Mouse (Mus musculus): ENCODE results near the gene Palm3.
"Not testable (repeated sequence)": the region's sequence is repeated elsewhere in the genome, so short reads cannot be mapped to it uniquely, and the experiment has no call there.

The Palm3 gene

DNA sequence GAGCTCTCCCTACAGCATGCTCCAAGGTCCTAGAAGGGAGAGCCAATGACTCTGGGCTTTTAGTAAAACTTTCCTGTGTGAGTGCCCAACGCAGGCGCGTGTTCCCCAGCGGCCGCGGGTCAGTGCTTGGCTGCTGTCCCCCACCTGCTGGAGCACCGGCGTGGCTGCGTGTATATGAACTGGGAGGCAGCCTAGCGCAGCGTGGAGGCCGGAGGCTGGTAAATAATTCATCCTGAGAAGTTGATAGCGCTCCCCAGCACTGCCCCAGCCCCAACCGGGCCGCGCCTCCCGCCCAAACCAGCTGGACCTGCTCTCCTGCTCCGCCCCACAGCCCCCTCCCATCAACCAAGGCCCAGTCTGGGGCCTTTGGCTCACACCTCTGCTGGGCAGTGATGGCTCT lies at the start of gene Palm3:
TSS of gene Palm3 (plus strand) at position 376 of the 400 bp plus-strand sequence.
- DNase-seq (ENCODE audit: low spot score) = no peak

DNA sequence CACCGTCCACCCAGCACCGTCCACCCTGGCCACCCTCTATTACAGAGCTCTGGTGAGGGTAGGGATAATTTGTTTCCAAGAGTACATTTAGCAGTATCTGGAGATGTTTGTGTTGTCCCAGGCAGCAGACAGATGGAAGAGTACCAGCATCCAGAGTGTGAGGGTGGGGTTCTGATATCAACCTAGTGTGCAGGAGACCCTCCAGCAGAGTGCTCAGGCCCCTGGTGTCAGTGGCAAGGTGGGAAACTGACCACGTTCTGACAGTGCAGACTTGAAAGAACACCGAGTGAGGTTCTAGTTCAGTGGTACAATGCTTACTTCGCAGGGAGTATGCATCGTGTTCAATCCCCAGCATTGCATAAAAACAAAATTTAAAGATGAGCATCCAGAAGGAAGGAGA lies 49.6 kb upstream of the Palm3 start:
- no peak for DNase-seq (ENCODE audit: low spot score)

DNA sequence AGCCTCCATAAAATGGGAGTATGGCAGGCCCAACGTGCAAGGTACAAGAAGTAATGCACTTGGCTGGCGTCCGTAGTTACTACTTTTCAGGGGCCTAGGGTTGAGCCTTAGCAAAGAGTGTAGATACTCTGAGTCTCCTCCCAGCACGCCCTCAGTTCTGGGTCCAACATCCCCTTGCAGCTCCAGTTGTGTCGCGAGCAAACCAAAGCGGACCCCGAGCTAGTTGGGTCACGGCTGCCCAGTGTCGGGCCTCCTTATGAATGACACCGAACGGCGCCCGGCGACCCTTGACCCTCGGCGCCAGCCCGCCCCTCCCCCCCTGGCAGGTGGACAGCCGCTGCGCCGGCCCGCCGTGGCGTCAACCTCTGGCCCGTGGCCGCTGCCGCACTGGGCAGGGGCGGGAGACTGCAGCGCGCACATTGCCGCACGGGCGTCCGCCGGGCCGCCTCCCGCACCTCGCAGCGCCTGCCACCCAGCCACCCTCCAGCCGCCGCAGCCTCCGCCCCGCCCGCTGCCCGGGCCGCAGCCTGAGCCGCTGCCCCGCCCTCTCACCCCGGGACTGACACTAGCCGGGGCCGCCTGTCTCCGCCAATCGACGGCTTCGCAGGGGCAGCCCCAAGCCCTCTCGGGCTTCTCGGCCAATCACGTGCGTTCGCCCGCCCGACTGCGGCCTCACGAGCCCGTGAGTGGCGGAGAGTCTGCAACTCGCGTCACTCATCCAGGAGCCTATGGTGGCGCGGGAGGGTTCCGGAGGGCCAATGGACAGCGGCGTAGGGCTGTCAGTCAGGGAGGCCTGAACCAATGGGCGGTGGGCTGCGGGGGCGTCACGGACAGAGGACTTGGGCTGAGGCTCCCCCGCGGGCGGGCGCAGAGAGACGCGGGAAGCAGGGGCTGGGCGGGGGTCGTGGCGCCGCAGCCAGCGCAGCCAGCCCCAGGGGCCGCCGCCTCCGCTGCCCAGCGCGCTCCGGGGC lies 48.8 kb upstream of the Palm3 start, which contains the start of gene Prkaca:
TSS of gene Prkaca (plus strand) at position 844 of the 971 bp plus-strand sequence.
- peak; percentile 99 for DNase-seq (ENCODE audit: low spot score)

DNA sequence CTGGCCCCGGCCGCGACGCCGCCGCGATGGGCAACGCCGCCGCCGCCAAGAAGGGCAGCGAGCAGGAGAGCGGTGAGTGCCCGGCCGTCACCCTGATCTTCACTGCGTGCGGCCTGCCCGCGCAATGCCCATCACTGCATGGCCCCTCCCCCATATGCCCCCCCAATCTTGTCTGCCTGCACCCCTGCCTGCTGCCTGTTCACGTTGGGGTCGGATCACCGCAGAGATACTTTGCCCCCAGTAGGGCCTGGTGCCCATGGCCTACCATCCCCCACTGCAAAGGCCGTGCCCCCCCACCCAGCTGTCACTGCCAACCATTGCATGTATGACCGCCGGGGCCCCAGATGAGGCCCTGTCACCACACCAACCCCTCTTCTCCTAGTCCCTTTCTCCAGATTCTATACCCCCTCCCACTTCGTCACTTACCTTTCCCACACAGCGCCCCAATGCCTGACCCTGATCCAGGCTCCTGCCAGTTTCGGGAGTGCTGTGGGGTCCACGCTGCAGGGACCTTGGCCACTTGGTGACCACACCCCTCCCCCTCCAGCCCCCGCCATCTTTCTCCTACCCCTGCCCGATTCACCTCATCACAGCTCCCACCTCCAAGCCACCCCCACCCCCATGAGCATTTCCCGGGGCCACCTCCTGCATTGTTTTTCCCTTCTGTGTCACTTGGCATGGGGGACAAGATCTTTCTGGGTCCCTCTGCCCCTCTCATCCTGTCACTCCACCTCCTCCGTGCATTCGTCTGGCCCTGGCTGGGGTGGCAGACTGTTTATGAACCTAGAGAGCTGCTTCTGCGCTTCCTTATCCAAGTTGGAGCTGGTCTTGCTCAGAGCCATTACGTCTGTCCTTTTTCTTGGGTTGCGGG lies 47.9 kb upstream of the Palm3 start:
- DNase-seq (ENCODE audit: low spot score) = no peak

DNA sequence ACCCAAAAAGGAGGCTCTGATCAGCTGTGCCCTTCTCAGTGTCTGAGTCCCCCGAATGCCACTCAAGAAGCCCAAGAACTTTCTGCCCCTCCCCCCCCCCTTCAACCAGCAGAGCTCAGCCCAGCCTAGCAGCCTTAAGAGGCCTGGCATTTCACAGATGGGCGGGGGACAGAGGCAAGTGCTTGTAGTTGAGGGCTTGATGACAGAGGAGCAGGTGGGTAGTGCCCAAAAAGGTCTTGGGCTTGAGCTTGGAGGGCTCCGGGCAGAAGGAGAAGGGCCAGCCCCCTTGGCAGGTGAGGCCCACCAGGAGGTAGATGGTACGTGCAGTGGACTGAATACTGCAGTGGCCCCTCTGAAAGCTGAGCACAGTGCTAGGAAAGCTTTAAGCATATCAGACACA lies 46.8 kb upstream of the Palm3 start:
- DNase-seq (ENCODE audit: low spot score) = no peak

DNA sequence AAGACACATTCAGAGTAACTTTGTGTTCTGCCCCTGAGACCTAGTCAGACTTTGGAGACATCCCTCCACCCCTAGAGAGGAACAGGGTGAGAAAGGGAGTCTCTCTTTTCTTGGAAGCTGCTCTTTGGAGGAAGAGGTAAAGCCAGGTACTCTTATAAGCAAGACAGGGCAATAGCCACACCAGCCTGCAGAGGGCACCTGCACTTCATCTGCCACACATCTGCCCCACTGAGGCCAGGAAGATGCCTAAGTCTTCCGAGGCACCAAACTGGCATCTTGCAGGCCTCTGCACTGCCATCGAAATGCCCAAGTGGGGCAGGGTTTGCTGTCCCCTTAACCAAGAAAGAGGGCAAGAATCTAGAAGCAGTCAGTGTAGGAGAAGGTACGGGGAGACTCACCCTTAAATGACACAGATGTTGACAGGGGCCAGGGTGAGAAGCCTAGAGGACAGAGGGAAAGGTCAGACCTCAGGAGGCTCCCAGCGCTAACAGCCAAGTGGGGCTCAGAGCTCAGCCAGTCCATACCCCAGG lies 45.1 kb upstream of the Palm3 start:
- no peak for DNase-seq (ENCODE audit: low spot score)

DNA sequence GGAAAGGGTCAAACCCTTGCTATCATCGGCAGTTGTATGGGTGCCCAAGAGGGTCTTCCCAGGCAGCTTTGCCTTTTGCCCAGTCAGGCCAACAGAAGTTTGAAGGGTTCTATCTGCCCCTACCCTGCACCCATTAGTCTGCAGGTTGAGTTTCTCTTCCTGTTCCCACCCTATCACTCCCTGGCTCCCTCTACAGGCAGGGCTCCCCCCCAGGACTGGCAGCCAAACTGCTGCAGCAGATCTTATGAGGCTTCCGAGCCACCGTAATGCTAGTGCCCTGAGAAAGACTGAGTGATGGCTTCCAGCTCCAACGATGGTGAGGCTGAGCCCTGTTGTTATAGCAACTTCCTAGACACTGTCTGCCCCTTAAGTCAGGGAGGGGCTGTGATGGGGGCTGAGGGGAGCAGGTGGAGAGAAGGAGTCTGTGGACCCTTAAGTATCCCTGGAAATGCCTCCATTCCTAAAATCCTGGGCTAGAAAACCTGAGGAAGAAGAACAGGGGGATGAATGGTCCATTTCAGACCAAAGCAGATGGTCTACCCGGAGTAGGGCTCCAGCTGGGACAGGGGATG lies 44.4 kb upstream of the Palm3 start:
- no peak for DNase-seq (ENCODE audit: low spot score)

DNA sequence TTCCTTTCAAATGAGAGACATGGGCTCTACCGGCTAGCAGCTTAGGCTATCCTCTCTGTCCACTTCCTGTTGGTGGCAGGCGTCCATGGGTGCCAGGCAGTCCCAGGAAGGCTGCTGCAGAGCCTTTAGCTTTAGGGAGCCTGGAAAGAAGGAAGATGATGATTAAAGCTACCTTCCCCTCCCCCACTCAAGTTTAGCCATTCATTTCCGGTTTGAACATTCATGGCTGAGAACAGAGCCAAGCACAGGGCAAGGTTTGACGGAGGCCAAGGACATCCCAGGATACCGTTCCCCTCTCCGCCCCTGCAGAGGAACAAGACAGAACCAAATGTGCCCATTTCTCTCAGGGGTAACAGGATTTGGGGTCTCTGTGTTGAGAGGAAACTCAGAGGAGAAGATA lies 43.6 kb upstream of the Palm3 start:
- no peak for DNase-seq (ENCODE audit: low spot score)

DNA sequence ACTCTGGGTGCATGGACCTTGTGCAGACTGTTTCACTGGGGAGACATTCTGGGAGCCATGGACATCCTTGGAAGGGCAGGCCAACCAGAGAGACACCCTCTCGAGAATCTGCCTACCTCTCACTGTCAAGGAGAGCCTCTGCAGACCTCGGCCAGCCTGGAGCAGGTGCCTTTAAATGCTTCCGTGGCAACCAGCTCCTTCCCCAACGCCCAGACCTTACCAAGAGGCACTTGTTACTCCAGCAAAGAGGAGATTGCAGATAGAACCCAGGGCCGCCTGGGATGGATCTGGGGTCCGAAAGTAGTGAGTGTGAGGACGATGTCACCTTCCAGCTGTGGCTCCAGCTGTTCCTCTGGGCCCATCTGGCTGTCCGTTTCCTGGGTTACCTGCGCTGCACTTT lies 43.1 kb upstream of the Palm3 start:
- no peak for DNase-seq (ENCODE audit: low spot score)

DNA sequence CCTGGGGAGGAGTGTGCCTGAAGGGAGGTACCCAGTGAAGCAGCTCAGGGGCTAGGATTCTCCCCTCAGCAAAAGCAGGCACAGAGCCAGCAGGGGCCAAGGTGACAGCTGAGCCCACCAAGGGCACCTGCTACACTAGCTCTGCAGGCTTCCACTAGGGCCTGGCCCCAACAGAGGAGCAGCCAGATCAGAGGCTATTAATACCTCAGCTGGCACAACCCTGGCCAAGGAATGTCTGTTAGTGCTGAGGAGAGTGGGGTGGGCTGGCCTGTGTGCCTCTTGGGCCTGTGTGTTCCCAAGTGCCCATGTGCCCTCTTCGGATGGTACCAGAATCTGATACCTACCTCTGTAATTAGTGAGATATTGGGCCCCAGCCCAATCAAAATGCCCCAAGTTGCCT lies 41.0 kb upstream of the Palm3 start:
- DNase-seq (ENCODE audit: low spot score) = no peak

DNA sequence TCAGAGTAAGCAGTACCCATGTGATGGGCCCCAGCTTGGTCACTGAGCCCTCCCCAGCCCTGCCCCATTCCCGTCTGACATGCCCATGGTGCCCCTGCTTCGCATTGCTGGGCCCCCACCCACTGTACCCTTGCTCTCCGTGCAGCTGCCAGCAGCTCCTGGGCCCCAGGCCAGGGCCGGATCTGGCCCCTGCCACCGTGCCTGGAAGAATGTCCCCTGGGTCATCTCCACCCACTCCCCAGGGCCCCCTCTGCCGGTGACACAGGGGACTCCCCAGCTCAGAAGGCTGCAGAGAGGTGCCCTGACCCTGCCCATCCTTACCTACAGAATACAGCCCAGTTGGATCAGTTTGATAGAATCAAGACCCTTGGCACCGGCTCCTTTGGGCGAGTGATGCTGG lies 40.4 kb upstream of the Palm3 start:
- DNase-seq (ENCODE audit: low spot score) = no peak

DNA sequence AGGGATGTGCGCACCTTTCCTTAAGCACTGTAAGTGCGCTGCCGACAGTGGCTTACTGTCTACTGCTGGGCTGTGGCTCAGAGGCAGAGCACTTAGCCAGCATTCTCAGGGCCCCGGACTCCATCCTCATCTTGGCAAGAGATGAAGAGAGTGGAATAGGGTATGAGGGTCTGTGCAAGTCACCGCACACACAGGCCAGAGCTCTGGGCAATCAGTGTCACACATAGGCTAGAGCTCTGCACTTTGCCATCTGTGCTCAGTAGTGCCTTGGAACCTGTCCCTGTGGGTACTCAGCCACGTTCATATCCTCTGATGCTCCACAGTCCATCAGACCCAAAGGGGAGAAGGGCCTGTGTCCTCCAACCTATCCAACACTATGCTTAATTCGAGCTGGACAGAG lies 39.7 kb upstream of the Palm3 start:
- DNase-seq (ENCODE audit: low spot score) = no peak

DNA sequence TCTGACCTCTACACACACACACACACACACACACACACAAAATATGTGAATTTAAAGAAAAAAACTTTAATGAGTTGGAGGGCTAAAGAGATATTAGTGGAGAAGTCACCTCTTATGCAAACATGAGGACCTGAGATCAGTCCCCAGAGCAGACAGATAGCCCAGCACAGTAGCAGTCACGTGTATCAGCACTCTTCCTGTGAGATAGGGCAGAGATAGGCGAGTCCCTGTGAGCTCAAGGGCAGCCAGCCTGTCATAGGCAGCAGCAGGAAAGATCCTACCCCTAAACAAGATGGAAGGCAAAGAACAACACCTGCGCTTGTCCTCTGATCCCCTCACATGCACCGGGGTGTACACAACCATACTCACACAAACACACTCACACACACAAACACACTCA lies 38.8 kb upstream of the Palm3 start:
- DNase-seq (ENCODE audit: low spot score) = no peak

DNA sequence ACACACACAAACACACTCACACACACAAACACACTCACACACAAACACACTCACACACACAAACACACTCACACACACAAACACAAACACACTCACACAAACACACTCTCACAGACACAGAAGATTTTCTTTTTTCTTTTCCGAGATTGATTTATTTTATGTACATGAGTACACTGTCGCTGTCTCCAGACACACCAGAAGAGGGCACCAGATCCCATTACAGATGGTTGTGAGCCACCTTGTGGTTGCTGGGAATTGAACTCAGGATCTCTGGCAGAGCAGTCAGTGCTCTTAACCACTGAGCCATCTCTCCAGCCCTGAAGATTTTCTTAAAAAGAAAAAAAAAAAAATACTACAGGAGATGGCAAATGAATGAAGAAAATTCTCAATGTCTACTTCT lies 38.0 kb upstream of the Palm3 start:
- not testable (repeated sequence) for DNase-seq (ENCODE audit: low spot score)

DNA sequence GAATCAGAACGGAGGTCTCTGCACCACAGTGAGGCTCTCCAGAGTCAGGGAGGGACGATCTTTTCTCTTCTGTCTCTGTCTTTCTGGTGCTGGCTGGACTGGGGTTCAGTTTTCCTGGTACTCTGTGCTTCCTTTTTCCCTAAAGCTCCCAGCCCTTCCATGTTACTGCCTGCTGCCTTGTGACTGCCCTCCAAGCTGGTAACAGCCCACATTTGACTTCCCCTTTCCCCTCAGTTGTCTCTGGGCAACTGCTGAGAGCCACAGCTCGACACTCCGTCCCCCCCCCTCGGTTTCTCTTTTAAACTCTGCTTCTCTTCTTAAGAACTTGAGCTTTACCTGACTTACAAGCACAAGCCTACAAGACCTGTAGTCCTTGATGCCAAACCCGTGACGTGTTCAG lies 32.0 kb upstream of the Palm3 start:
- no peak for DNase-seq (ENCODE audit: low spot score)

DNA sequence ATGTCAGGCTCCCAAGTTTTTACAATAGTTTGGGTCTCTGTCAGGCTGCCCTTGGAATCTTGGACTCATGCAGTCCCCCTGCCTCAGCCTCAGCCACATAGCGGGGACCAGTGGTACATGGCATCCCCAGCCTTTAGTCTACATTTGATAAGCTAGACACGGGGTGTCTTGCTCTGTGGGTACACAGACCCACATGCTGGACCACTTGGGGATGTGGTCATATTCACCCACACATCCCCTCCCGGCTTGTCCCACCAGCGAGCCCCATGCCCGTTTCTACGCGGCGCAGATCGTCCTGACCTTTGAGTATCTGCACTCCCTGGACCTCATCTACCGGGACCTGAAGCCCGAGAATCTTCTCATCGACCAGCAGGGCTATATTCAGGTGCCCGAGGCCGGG lies 31.1 kb upstream of the Palm3 start:
- DNase-seq (ENCODE audit: low spot score) = no peak

DNA sequence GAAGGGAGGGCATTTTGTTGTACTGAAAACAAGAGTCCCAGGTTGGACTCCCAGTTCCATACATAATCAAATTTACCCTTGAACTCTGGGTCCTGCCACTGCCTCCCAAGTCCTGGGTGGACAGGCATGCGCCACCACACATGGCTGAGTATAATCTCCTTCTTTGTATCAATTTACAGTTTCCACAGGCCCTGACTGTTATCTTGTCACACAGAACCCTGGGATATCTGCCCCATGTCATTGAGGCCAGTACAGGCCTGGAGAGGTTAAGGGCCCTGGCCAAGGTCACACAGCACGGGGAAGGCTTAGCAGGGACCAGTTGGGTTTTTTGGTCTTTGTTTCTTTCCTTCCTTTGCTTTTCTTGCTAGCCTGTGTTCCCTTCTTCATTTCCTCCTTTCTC lies 28.8 kb upstream of the Palm3 start:
- no peak for DNase-seq (ENCODE audit: low spot score)

DNA sequence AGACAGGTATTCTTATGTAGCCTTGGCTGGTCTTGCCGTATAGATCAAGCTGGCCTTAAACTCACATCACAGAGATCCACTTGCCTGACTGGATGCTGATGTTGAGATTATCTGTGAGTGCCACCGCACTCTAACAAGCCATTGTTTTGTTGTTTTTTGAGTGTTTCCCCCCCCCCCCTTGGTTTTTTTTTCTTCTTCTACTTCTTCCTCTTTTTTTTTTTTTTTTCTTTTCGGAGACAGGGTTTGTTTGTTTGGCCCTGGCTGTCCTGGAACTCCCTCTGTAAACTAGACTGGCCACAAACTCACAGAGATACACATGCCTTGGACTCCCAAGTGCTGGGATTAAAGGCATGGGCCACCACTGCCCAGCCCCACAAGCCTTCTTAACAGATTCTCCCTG lies 27.2 kb upstream of the Palm3 start:
- DNase-seq (ENCODE audit: low spot score) = no peak

DNA sequence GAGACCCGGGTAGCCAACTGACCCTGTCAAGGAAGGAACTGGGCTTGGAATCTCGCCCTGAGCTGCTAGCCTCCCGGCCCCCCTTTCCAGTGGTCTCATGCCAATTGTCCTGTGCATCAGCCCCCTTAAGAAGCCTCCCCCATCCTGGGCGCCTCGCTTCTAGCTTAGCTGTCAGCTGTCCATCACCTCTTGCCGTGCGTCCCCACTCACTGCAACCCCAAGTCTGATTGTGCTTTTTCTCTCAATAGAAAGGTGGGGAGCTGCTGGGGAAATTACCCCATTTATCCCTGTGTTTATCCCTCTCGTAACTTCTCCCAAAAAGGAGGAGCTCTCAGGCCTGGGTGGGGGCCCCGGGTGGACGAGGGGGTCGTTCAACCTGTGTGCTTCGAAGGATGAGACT lies 25.3 kb upstream of the Palm3 start:
- DNase-seq (ENCODE audit: low spot score) = no peak

DNA sequence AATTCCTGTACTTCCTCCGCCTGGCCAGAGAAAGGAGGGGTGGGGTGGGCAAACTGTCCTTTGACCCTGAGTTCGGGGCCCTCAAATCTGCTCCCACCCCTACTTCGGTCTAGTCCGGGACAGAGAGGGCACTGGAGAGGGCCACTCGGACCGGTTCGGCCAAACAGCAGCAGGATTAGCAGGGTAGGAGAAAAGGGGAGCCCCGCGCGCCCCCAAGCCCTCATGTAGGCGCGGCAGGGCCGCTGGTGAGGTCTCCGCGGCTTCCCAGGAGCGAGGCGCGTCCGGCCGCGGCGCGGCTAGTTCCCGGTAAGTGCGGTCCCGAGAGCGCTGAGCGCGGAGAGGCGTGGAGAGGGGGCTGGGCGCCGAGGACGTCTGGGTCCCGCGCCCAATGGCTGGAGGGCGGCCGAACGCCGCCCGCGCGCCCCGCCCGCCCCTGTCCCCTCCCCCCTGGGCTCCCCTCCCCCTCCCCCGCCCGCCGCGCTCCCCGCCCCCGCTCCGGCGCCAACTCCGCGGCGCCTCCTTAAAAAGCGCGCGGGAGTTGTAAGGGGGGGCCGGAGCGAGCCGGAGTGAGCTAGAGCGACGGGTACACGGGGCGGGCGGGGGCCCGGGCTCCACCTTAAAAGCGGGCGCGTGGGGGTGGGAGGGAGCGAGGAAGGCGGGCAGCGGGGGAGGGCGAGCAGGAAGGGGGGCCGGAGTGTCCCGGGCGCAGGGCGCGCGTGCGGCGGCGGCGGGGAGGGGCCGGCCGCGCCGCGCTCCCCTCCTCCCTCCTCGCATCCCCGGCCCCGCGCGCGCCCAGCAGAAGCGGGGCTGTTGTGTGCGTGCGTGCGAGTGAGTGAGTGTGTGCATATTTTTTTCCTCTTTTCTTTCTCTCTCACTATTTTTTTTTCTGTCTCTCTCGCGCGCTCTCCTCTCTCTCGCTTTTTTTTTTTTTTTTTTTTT lies 24.4 kb upstream of the Palm3 start:
- peak; percentile 86 for DNase-seq (ENCODE audit: low spot score)

DNA sequence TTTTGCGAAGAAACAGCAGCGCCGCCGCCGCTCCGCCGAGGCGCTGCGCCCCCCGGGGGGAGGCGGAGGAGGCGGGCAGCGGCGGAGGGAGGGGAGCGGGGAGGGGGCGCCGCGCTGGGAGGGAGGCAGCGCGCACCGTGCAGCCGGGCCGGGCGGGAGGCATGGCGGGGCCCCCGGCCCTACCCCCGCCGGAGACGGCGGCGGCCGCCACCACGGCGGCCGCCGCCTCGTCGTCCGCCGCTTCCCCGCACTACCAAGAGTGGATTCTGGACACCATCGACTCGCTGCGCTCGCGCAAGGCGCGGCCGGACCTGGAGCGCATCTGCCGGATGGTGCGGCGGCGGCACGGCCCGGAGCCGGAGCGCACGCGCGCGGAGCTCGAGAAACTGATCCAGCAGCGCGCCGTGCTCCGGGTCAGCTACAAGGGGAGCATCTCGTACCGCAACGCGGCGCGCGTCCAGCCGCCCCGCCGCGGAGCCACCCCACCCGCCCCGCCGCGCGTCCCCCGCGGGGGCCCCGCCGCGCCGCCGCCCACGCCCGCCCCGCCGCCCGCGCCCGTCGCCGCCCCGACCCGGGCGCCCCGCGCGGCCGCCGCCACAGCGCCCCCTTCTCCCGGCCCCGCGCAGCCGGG lies 23.6 kb upstream of the Palm3 start, which contains the start of gene Samd1:
TSS of gene Samd1 (plus strand) at position 162 of the 631 bp plus-strand sequence.
- no peak for DNase-seq (ENCODE audit: low spot score)
